Mouse (Mus musculus) E14TG2a.4 (cell line): Measurements from ENCODE around the gene Ube2l3.
"Not testable (repeated sequence)": the region's sequence is repeated elsewhere in the genome, so short reads cannot be mapped to it uniquely, and the experiment has no call there.

Experiments
- H3K27me3 ChIP-seq: 2 replicates; pipeline ENCODE4 v1.6.1; 2014; ENCODE audit warnings: low read length, control low read depth; ENCODE audit not compliant: insufficient read depth
- H3K36me3 ChIP-seq: 2 replicates; pipeline ENCODE4 v1.6.1; 2014; ENCODE audit warnings: low read length, control low read depth; ENCODE audit not compliant: insufficient read depth
- H3K4me1 ChIP-seq: replicated peaks from 2 replicates; pipeline ENCODE4 v1.6.1; 2014; ENCODE audit warnings: low read depth, low read length, control low read depth
- H3K4me3 ChIP-seq: replicated peaks from 2 replicates; pipeline ENCODE4 v1.5.1; 2014; ENCODE audit warnings: mild to moderate bottlenecking, low read length
- H3K9me3 ChIP-seq: 2 replicates; pipeline ENCODE4 v1.6.1; 2014; ENCODE audit warnings: low read length, control low read depth
- CTCF ChIP-seq: conservative IDR thresholded peaks from 2 replicates; pipeline ENCODE4 v1.5.1; 2014; ENCODE audit warnings: low read length
- NANOG ChIP-seq: IDR thresholded peaks from 2 replicates; pipeline ENCODE4 v1.6.1; 2014; ENCODE audit warnings: borderline replicate concordance, low read length, mixed read lengths
- POU5F1 ChIP-seq: IDR thresholded peaks from 2 replicates; pipeline ENCODE4 v1.6.1; 2014; ENCODE audit warnings: low read length, borderline replicate concordance

Ube2l3 gene

DNA sequence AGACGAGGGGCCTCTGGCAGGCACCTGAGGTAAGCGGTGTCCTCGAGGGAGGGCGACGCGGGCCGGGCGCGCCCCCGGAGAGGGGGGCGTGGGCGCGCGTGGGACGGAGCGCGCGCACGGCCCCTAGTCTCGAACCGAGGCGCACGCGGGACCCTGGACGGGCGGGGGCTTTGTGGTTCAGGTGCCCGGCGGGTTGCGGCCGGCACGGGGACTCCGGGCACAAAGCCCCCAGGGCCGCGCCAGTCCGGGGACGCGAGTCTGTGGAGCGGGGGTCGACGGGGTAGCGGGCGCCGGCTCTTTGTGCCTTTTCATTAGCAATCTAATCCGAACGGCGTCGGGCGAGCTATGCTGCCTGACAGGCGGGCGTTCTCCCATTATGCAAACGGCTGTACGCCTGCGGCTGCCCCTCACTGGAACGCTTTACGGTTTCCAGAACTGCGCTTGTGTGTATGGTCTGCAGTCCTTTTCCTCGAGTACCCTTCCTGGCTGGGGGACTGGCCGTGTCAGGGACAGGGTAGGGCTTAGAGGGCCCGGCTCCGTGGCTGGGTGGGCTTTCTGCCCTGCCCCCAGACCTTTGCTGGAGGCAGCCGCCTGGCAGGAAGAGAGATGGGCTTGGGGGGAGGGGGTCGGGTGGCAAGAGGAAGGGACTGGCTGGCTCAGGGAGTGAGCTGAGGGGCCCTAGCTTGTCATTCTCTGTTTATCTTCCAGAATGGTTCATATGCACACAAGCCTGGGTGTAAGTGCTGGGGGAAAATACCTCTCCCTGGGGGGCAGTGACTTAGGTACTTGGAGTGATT lies 31.5 kb upstream of the Ube2l3 start:
- Histone ChIP-seq H3K36me3 (peaks cover 29% of the 10 kb centered on the region), H3K4me3 (peak overlapping the region; percentile 97), H3K4me1 (peaks cover 53% of the 10 kb centered on the region), H3K9me3 (no peaks in the 10 kb centered on the region), H3K27me3 (peaks cover 2% of the 10 kb centered on the region; the same call in 1 of the 2 replicates)
- TF ChIP-seq POU5F1 (no peak), CTCF (no peak), NANOG (no peak; the same call in 1 of the 2 replicates)

- Histone ChIP-seq H3K27me3 (peaks cover 2% of the 10 kb centered on the region; the same call in 1 of the 2 replicates), H3K4me1 (peaks cover 45% of the 10 kb centered on the region), H3K9me3 (no peaks in the 10 kb centered on the region), H3K4me3 (peak within 1 kb of the TSS; percentile 97), H3K36me3 (peaks cover 20% of the 10 kb centered on the region)
- TF ChIP-seq NANOG (no peak), CTCF (no peak), POU5F1 (no peak)
Observed at GRCm38 (mm10) chr16:17232794-17233701, 30.6 kb upstream of the Ube2l3 start, which contains the start of gene Hic2. Gene Hic2, plus strand, starts transcription at chr16:17233572.

DNA sequence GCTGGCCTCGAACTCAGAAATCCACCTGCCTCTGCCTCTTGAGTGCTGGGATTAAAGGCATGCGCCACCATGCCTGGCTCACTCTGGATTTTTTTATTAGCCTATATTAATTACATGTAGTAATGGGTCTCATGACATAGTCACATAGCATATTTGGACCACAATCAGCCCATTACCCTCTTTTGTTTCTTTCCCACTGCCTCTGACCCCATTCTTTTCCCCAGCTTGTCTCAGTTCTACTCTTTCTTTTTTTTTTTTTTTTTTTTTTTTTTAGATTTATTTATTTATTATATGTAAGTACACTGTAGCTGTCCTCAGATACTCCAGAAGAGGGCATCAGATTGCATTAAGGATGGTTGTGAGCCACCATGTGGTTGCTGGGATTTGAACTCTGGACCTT lies 29.1 kb upstream of the Ube2l3 start:
- H3K36me3 ChIP-seq, H3K4me3 ChIP-seq, H3K27me3 ChIP-seq, H3K9me3 ChIP-seq: not testable (repeated sequence)
- peaks cover 30% of the 10 kb centered on the region for H3K4me1 ChIP-seq

DNA sequence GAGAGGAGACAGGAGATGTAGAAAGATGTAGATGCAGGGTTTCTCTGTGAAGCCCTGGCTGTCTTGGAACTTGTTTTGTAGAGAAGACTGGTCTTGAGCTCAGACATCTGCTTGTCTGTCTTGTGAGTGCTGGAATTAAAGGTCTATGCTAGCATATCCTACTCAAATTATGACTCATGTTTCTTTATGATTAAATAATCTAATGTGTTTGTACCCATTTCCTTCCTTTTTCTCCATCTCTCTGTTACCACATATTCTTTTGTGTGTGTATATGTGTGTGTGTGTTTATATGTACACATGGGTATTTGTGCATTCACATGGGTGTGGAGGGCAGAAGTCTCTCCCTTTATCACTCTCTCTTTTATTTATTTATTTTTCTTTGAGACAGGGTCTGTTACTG lies 24.0 kb upstream of the Ube2l3 start:
- peaks cover 22% of the 10 kb centered on the region for H3K4me1 ChIP-seq
- H3K9me3 ChIP-seq: no peaks in the 10 kb centered on the region
- H3K27me3 ChIP-seq: peaks cover 2% of the 10 kb centered on the region; the same call in 1 of the 2 replicates
- H3K36me3 ChIP-seq: no peaks in the 10 kb centered on the region
- no peak for TF ChIP-seq NANOG
- TF ChIP-seq POU5F1: no peak
- TF ChIP-seq CTCF: no peak
- H3K4me3 ChIP-seq: no peak overlapping the region

DNA sequence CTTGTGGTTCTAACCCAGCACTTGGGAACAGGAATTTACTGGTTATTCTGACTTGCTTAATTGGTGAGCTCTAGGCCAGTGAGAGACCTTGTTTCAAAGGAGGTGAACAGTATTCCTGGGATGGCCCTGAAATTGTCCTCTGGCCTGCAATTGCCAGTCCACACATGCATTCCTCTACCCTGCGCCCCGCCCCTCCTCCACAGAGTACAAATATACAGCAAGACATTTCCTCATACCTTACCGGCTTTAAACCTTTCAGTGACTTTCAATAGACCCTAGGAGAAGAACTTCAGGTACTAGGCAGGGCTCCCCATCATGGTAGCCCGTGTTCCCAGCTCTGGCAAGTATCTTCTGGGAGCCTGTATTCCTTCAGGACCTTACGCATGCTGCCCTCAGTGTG lies 23.1 kb upstream of the Ube2l3 start:
- no peak overlapping the region for H3K4me3 ChIP-seq
- no peak for TF ChIP-seq POU5F1
- TF ChIP-seq CTCF: no peak
- TF ChIP-seq NANOG: no peak
- peaks cover 31% of the 10 kb centered on the region for H3K4me1 ChIP-seq
- peaks cover 2% of the 10 kb centered on the region; the same call in 1 of the 2 replicates for H3K27me3 ChIP-seq
- H3K36me3 ChIP-seq: no peaks in the 10 kb centered on the region
- H3K9me3 ChIP-seq: no peaks in the 10 kb centered on the region

GRCm38 (mm10) chr16:17222197-17222596 lies 19.7 kb upstream of the Ube2l3 start:
- no peak for TF ChIP-seq NANOG
- no peak for TF ChIP-seq CTCF
- TF ChIP-seq POU5F1: no peak
- peak overlapping the region; percentile 65 for H3K4me3 ChIP-seq
- H3K4me1 ChIP-seq: peaks cover 61% of the 10 kb centered on the region
- H3K36me3 ChIP-seq: no peaks in the 10 kb centered on the region
- no peaks in the 10 kb centered on the region for H3K9me3 ChIP-seq
- H3K27me3 ChIP-seq: no peaks in the 10 kb centered on the region

- H3K4me3 ChIP-seq: peak overlapping the region; percentile 46
- H3K9me3 ChIP-seq: no peaks in the 10 kb centered on the region
- H3K4me1 ChIP-seq: peaks cover 73% of the 10 kb centered on the region
- no peaks in the 10 kb centered on the region for H3K36me3 ChIP-seq
- 0 out of 2 replicates have a peak, but pooled peaks have one; percentile 30 for TF ChIP-seq NANOG
- TF ChIP-seq CTCF: no peak
- no peak for TF ChIP-seq POU5F1
- H3K27me3 ChIP-seq: no peaks in the 10 kb centered on the region
Observed at GRCm38 (mm10) chr16:17220127-17220733, 17.8 kb upstream of the Ube2l3 start.

DNA sequence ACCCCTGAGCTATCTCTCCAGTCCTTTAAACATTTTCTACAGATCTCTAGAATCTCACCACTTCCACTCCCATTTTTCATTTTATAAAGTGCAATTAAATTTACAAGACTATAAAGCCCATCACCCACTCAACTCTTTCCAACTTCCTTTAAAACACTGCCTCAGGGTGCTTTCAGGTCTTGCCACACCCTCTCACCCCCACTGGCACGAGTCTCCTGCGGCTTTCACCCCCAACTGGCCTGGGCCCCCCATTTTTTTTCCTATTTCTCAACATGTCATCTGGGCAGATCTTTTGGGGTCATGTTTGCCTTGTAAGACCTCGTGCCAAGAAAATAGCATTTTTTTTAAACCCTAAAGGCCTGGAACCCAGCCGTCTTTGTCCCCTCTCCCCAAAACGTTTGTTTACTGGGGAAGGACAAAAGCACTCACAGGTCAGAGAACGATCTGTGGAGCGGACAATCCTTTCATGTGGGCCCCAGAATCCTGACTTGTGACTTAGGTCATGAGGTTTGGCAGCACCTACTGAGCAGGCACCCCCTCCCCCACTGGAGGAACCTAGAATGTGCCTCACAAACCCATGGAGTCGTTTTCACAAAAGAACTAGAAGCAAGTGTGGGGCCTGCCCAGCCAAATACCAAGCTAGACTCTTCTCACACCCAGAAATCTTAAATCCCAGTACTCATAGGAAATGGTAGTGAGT lies 14.6 kb upstream of the Ube2l3 start:
- H3K27me3 ChIP-seq: peaks cover 6% of the 10 kb centered on the region; the same call in 1 of the 2 replicates
- TF ChIP-seq NANOG: 0 out of 2 replicates have a peak, but pooled peaks have one; percentile 6
- no peak for TF ChIP-seq POU5F1
- no peak for TF ChIP-seq CTCF
- peaks cover 15% of the 10 kb centered on the region for H3K36me3 ChIP-seq
- H3K4me1 ChIP-seq: peaks cover 72% of the 10 kb centered on the region
- no peaks in the 10 kb centered on the region for H3K9me3 ChIP-seq
- H3K4me3 ChIP-seq: peak overlapping the region; percentile 46; the same call in 1 of the 2 replicates
